Mouse (Mus musculus) ES-E14 (cell line): ENCODE data around the gene Haspin. TPM values are rescaled to one million over a fixed set of nuclear protein-coding genes. Genes with fewer than 3 reads are reported as not detected.

Experiments used
- DNase-seq: peaks from one replicate; pipeline ENCODE4 v3.0.0-alpha.2; 2013; ENCODE audit warnings: low read depth, low spot score
- H3K27ac ChIP-seq: 2 replicates; pipeline ENCODE4 v1.5.1; 2012; ENCODE audit warnings: low read depth, mild to moderate bottlenecking, low read length, moderate library complexity, mixed read lengths; ENCODE audit not compliant: poor library complexity, insufficient read depth, severe bottlenecking
- H3K36me3 ChIP-seq: 2 replicates; pipeline ENCODE4 v1.6.1; 2012; ENCODE audit warnings: mild to moderate bottlenecking, low read length, moderate library complexity, mixed read lengths; ENCODE audit not compliant: control insufficient read depth, poor library complexity, insufficient read depth, severe bottlenecking
- H3K4me1 ChIP-seq, 2 experiments: fragments of 150-350 bp in 1 of 2; sonication (generic) in 1 of 2; 2 replicates each; pipeline ENCODE4 v1.6.1; 2012; ENCODE audit warnings: low read length in 2 of 2, mild to moderate bottlenecking in 1 of 2, mixed read lengths in 1 of 2; ENCODE audit not compliant: control insufficient read depth in 2 of 2, insufficient read depth in 2 of 2, poor library complexity in 1 of 2
- H3K4me3 ChIP-seq, 2 experiments: fragments of 150-350 bp in 1 of 2; sonication (generic) in 1 of 2; 2 replicates each; pipeline ENCODE4 v1.5.1; 2012; ENCODE audit warnings: low read length in 2 of 2, low read depth in 1 of 2, mild to moderate bottlenecking in 1 of 2, mixed read lengths in 1 of 2; ENCODE audit not compliant: insufficient read depth in 1 of 2, poor library complexity in 1 of 2, severe bottlenecking in 1 of 2
- H3K9ac ChIP-seq: 2 replicates; pipeline ENCODE4 v1.6.1; 2012; ENCODE audit warnings: low read depth, mild to moderate bottlenecking, low read length, mixed read lengths; ENCODE audit not compliant: poor library complexity, insufficient read depth, severe bottlenecking
- H3K9me3 ChIP-seq: fragments of 150-350 bp; sonication (generic); 2 replicates; pipeline ENCODE4 v1.6.1; 2012; ENCODE audit warnings: low read depth, mild to moderate bottlenecking, low read length; ENCODE audit not compliant: control insufficient read depth, insufficient read depth
- CHD2 ChIP-seq: IDR thresholded peaks from 2 replicates; pipeline ENCODE4 v1.6.1; 2014; ENCODE audit warnings: mild to moderate bottlenecking, low read depth, low read length, inconsistent platforms
- HCFC1 ChIP-seq: IDR thresholded peaks from 2 replicates; pipeline ENCODE4 v1.6.1; 2012; ENCODE audit warnings: low read length, inconsistent platforms, borderline replicate concordance; ENCODE audit not compliant: insufficient read depth
- MAFK ChIP-seq: IDR thresholded peaks from 2 replicates; pipeline ENCODE4 v1.6.1; 2014; ENCODE audit warnings: mild to moderate bottlenecking, low read depth, low read length, inconsistent platforms; ENCODE audit not compliant: insufficient read depth
- ZC3H11A ChIP-seq: IDR thresholded peaks from 2 replicates; pipeline ENCODE4 v1.6.1; 2012; ENCODE audit warnings: low read depth, mild to moderate bottlenecking, inconsistent platforms, low read length, borderline replicate concordance
- ZNF384 ChIP-seq: IDR thresholded peaks from 2 replicates; pipeline ENCODE4 v1.6.1; 2012; ENCODE audit warnings: low read depth, low read length, inconsistent platforms
- in situ Hi-C, 2 experiments: fragments of 600-800 bp; cut with MboI; formaldehyde crosslinking; loops; one replicate each; pipeline ENCODE4 v1.15.1; 2025; ENCODE audit warnings: low sequenced_read_pairs in 2 of 2, inconsistent platforms in 1 of 2; ENCODE audit not compliant: unreplicated experiment in 2 of 2
- total RNA-seq: library from RNA; depleted of rRNA; stranded (reverse); fragments of 300-350 nt; gene quantifications from 2 replicates; pipeline ENCODE4 v1.2.3, GENCODE M21; 2012

Haspin gene
- total RNA-seq, 1 experiment: 25.5 TPM

GRCm38 (mm10) chr11:73161616-73162015 is 23.5 kb upstream of the Haspin start:
- no peak for DNase-seq
- Histone ChIP-seq H3K27ac (no peak overlapping the region), H3K9me3 (no peaks in the 10 kb centered on the region), H3K4me1 (no peaks in the 10 kb centered on the region), H3K4me3 (no peak overlapping the region), H3K36me3 (no peaks in the 10 kb centered on the region), H3K9ac (no peak overlapping the region)
- in situ Hi-C loops: no loop called here
- TF ChIP-seq CHD2 (no peak), ZC3H11A (no peak), ZNF384 (no peak), HCFC1 (no peak), MAFK (no peak)

GRCm38 (mm10) chr11:73160811-73161200 is 22.7 kb upstream of the Haspin start:
- in situ Hi-C loops: no loop called here
- TF ChIP-seq MAFK: no peak
- TF ChIP-seq CHD2: no peak
- TF ChIP-seq ZC3H11A: no peak
- no peak for TF ChIP-seq HCFC1
- no peak for TF ChIP-seq ZNF384
- Histone ChIP-seq H3K9me3 (no peaks in the 10 kb centered on the region), H3K36me3 (no peaks in the 10 kb centered on the region), H3K4me1 (no peaks in the 10 kb centered on the region), H3K4me3 (peak overlapping the region; percentile 64 to 69), H3K9ac (no peak overlapping the region), H3K27ac (no peak overlapping the region)
- DNase-seq: no peak

GRCm38 (mm10) chr11:73159957-73160810 is 22.1 kb upstream of the Haspin start, which contains the start of gene P2rx5:
TSS of gene P2rx5 (plus strand) at chr11:73160421.
- H3K36me3 ChIP-seq: no peaks in the 10 kb centered on the region
- in situ Hi-C loops: no loop called here
- no peak for DNase-seq
- no peak within 1 kb of the TSS for H3K27ac ChIP-seq
- peak within 1 kb of the TSS; percentile 64 to 69 for H3K4me3 ChIP-seq
- H3K4me1 ChIP-seq: no peaks in the 10 kb centered on the region
- peak within 1 kb of the TSS; percentile 64 for H3K9ac ChIP-seq
- H3K9me3 ChIP-seq: no peaks in the 10 kb centered on the region
- TF ChIP-seq CHD2 (no peak), HCFC1 (peak; percentile 46; the same call in 1 of the 2 replicates), ZC3H11A (no peak), ZNF384 (no peak), MAFK (no peak)

- in situ Hi-C loops: no loop called here
- Histone ChIP-seq H3K36me3 (no peaks in the 10 kb centered on the region), H3K4me1 (no peaks in the 10 kb centered on the region), H3K4me3 (no peak overlapping the region), H3K9ac (no peak overlapping the region), H3K9me3 (no peaks in the 10 kb centered on the region), H3K27ac (no peak overlapping the region)
- no peak for DNase-seq
- TF ChIP-seq HCFC1 (no peak), ZC3H11A (no peak), MAFK (no peak), ZNF384 (no peak), CHD2 (no peak)
Measured at GRCm38 (mm10) chr11:73155071-73155470, 17.0 kb upstream of the Haspin start.
